Mouse (Mus musculus): ENCODE data around the gene Gm10974.

DNA sequence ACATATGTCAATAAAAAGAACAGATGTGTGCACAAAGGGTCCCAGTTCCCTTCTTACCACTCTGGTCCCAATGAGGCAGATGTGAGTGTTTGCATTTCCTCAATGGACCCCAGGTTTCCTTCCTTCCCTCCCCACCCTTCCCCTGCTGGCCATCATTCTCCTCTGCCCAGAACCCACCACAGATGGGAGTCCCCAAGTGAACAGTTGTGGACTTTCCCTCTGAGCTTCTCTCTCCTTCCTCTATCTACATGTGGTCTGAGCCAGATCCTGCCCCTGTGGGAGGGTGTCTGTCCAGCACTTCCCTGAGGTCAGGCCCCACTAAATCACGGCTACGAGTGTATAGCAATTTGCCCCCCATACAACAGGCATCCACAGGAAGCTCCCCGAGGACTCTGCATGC is 10.8 kb upstream of the Gm10974 start:
- TF ChIP-seq POLR2A (IDR thresholded peaks at IDR 0.05; ENCODE audit: control insufficient read depth, extremely low read depth, insufficient read depth, low read length, poor library complexity): no peak
- TF ChIP-seq CTCF (IDR thresholded peaks at IDR 0.05; ENCODE audit: borderline replicate concordance, control insufficient read depth, extremely low read depth, insufficient read depth, low read length, poor library complexity): no peak
